9 mouse cellular contexts compared by ENCODE assay signal in the genomic region with DNA sequence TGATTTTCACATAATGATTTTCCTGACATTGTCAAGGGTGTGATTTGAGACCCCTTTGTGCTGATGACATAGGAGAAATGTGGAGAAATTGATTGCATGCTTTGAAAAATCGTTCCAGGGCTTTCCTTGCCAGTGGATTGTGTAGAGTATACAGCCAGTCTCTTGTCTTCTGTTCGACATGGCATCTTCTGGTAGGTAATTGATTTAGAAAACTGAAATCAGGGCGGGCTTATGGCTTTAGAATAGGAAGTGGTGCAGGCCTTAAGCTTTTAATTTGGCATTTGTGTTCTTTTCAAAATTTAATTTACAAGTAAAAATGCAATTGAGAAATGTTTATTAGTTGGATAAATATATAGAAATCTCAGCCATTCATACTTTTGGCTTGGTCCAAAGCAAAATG. TPM values are rescaled to one million over a fixed set of nuclear protein-coding genes. Genes with fewer than 3 reads are reported as not detected.
DNase-seq lines count a peak whose midpoint lies in the region; ATAC-seq lines count a peak whose summit lies in the region.
"Had no signal": no experiment of that assay in that cellular context is flagged by ENCODE, and none has a peak within 500 bp of the region (broad histone marks: within the 10 kb centered on the region; RNA-seq: fewer than 3 reads in every experiment).

No protein-coding gene starts in this region.

- peaks cover 37% of the 10 kb centered on the region for H3K36me3 ChIP-seq in heart, embryonic 15.5 days
- H3K36me3 ChIP-seq in embryonic facial prominence, embryonic 10.5 days (replicated peaks) = peaks cover 44% of the 10 kb centered on the region
- peaks cover 30% of the 10 kb centered on the region for H3K36me3 ChIP-seq in hindbrain, embryonic 16.5 days (ENCODE audit: control insufficient read depth, insufficient read depth, low read length)
- peaks cover 38% of the 10 kb centered on the region for H3K36me3 ChIP-seq in midbrain, embryonic 12.5 days

- H3K27ac ChIP-seq in heart, embryonic 15.5 days = no peak overlapping the region
- peak overlapping the region; percentile 99 for H3K27ac ChIP-seq in embryonic facial prominence, embryonic 10.5 days (replicated peaks)
- peak overlapping the region; percentile 99; the same call in 1 of the 2 replicates for H3K27ac ChIP-seq in hindbrain, embryonic 16.5 days (ENCODE audit: low read depth, low read length)
- peak overlapping the region; percentile 99 for H3K27ac ChIP-seq in midbrain, embryonic 12.5 days (replicated peaks)

- intact Hi-C loops in heart, postnatal 25 days (cut with DNase I) = loop anchor here (2.0 to 10.0 kb wide), 2 partner anchors 73 to 225 kb away; partner anchors contain the start of genes E130218I03Rik, Gm30191, Pafah2 and Zfp593

- H3K9ac ChIP-seq in heart, embryonic 15.5 days = peak overlapping the region; percentile 22; the same call in 1 of the 2 replicates
- peak overlapping the region; percentile 97 for H3K9ac ChIP-seq in hindbrain, embryonic 16.5 days (ENCODE audit: low read depth, low read length)
- H3K9ac ChIP-seq in midbrain, embryonic 12.5 days (replicated peaks) = peak overlapping the region; percentile 98

- DNase-seq in heart, postnatal 25 days (ENCODE audit: low spot score) = no peak
- DNase-seq in embryonic facial prominence, embryonic 10.5 days (ENCODE audit: low spot score) = no peak
- no peak for DNase-seq in ovary, postnatal 10 days (ENCODE audit: low spot score)
- no peak for DNase-seq in gastrocnemius, adult 18-20 months (ENCODE audit: low spot score)
- no peak for DNase-seq in ovary, adult 18-20 months (ENCODE audit: low spot score)
- DNase-seq: adrenal gland, postnatal 36 days had no signal

- ATAC-seq in heart, embryonic 15.5 days (replicated peaks; ENCODE audit: insufficient number of reproducible peaks, insufficient read depth, low FRiP score, low read depth) = no peak
- no peak for ATAC-seq in hindbrain, embryonic 16.5 days
- ATAC-seq in midbrain, embryonic 12.5 days (ENCODE audit: low FRiP score, low read depth) = no peak

- no peaks in the 10 kb centered on the region for H3K9me3 ChIP-seq in heart, embryonic 15.5 days (replicated peaks)
- no peaks in the 10 kb centered on the region for H3K9me3 ChIP-seq in embryonic facial prominence, embryonic 10.5 days
- no peaks in the 10 kb centered on the region for H3K9me3 ChIP-seq in hindbrain, embryonic 16.5 days (ENCODE audit: control insufficient read depth, low read length)
- H3K9me3 ChIP-seq in midbrain, embryonic 12.5 days = no peaks in the 10 kb centered on the region

- no peaks in the 10 kb centered on the region for H3K27me3 ChIP-seq in heart, embryonic 15.5 days
- H3K27me3 ChIP-seq in embryonic facial prominence, embryonic 10.5 days (replicated peaks; ENCODE audit: low read depth, poor library complexity, severe bottlenecking) = peaks cover 20% of the 10 kb centered on the region
- no peaks in the 10 kb centered on the region for H3K27me3 ChIP-seq in hindbrain, embryonic 16.5 days (replicated peaks; ENCODE audit: control insufficient read depth, insufficient read depth, low read length)
- no peaks in the 10 kb centered on the region for H3K27me3 ChIP-seq in midbrain, embryonic 12.5 days

- peak overlapping the region; percentile 97 for H3K4me2 ChIP-seq in heart, embryonic 15.5 days
- peak overlapping the region; percentile 74 for H3K4me2 ChIP-seq in hindbrain, embryonic 16.5 days (ENCODE audit: low read length)
- H3K4me2 ChIP-seq in midbrain, embryonic 12.5 days (replicated peaks) = peak overlapping the region; percentile 84

- peak overlapping the region; percentile 99 for H3K4me3 ChIP-seq in heart, embryonic 15.5 days
- peak overlapping the region; percentile 99 for H3K4me3 ChIP-seq in embryonic facial prominence, embryonic 10.5 days
- H3K4me3 ChIP-seq in hindbrain, embryonic 16.5 days (ENCODE audit: low read length) = peak overlapping the region; percentile 96
- H3K4me3 ChIP-seq in midbrain, embryonic 12.5 days = peak overlapping the region; percentile 97

- WGBS in heart, embryonic 15.5 days = 74% methylated on average over 3 of the region's 3 CpGs
- 80% methylated on average over 3 of the region's 3 CpGs for WGBS in embryonic facial prominence, embryonic 10.5 days
- WGBS in hindbrain, embryonic 16.5 days = 19% methylated on average over 3 of the region's 3 CpGs
- WGBS in midbrain, embryonic 12.5 days = 52% methylated on average over 3 of the region's 3 CpGs

- peaks cover 19% of the 10 kb centered on the region for H3K4me1 ChIP-seq in heart, embryonic 15.5 days (replicated peaks)
- H3K4me1 ChIP-seq in embryonic facial prominence, embryonic 10.5 days = peaks cover 39% of the 10 kb centered on the region
- peaks cover 52% of the 10 kb centered on the region for H3K4me1 ChIP-seq in hindbrain, embryonic 16.5 days (ENCODE audit: control insufficient read depth, insufficient read depth, low read depth, low read length)
- peaks cover 56% of the 10 kb centered on the region for H3K4me1 ChIP-seq in midbrain, embryonic 12.5 days

RNA-seq across cellular contexts. Expression of gene Stmn1, which starts 1.9 kb away (rescaled TPM):
- polyA plus RNA-seq in heart, embryonic 15.5 days (2015; fragmentation: Nextera tagmentation; extraction: Ambion mirVana) = 947 and 956 TPM in 2 replicates
- total RNA-seq in heart, postnatal 25 days (2021) = 10 to 100 TPM; 24.5 to 26.4 TPM
- polyA plus RNA-seq in embryonic facial prominence, embryonic 10.5 days (2016; fragmentation: Nextera tagmentation; extraction: Ambion mirVana) = 2,394 and 2,556 TPM in 2 replicates
- 5,655 and 5,657 TPM in 2 replicates for polyA plus RNA-seq in hindbrain, embryonic 16.5 days (2015; fragmentation: Nextera tagmentation; extraction: Ambion mirVana)
- polyA plus RNA-seq in midbrain, embryonic 12.5 days (2016; fragmentation: Nextera tagmentation; extraction: Ambion mirVana) = 4,918 and 5,057 TPM in 2 replicates
- 1 to 10 TPM; 2.5 to 3.5 TPM for total RNA-seq in gastrocnemius, adult 18-20 months (2021)

RNA-seq across cellular contexts. Expression of gene Paqr7, which starts 26.5 kb away (rescaled TPM):
- polyA plus RNA-seq in heart, embryonic 15.5 days (2015; fragmentation: Nextera tagmentation; extraction: Ambion mirVana) = 11.7 and 11.9 TPM in 2 replicates
- total RNA-seq in heart, postnatal 25 days (2021) = 10 to 100 TPM; 16.9 to 17.4 TPM
- 1.2 and 2.1 TPM in 2 replicates for polyA plus RNA-seq in embryonic facial prominence, embryonic 10.5 days (2016; fragmentation: Nextera tagmentation; extraction: Ambion mirVana)
- 40.5 and 46.7 TPM in 2 replicates for polyA plus RNA-seq in hindbrain, embryonic 16.5 days (2015; fragmentation: Nextera tagmentation; extraction: Ambion mirVana)
- 4.8 and 6.4 TPM in 2 replicates for polyA plus RNA-seq in midbrain, embryonic 12.5 days (2016; fragmentation: Nextera tagmentation; extraction: Ambion mirVana)
- 1 to 10 TPM; 2.9 to 4.4 TPM for total RNA-seq in gastrocnemius, adult 18-20 months (2021)

RNA-seq across cellular contexts. Expression of gene Aunip, which starts 40.8 kb away (rescaled TPM):
- polyA plus RNA-seq in heart, embryonic 15.5 days (2015; fragmentation: Nextera tagmentation; extraction: Ambion mirVana) = 7.3 and 7.9 TPM in 2 replicates
- under 1 TPM; 0.34 to 0.47 TPM for total RNA-seq in heart, postnatal 25 days (2021)
- 28.2 and 28.6 TPM in 2 replicates for polyA plus RNA-seq in embryonic facial prominence, embryonic 10.5 days (2016; fragmentation: Nextera tagmentation; extraction: Ambion mirVana)
- 2.4 and 2.9 TPM in 2 replicates for polyA plus RNA-seq in hindbrain, embryonic 16.5 days (2015; fragmentation: Nextera tagmentation; extraction: Ambion mirVana)
- polyA plus RNA-seq in midbrain, embryonic 12.5 days (2016; fragmentation: Nextera tagmentation; extraction: Ambion mirVana) = 11.2 and 11.5 TPM in 2 replicates
- total RNA-seq in gastrocnemius, adult 18-20 months (2021) = not detected

Comparison
In these comparisons a context has a peak if more than half of its experiments do, and no peak if none do; other contexts are left out.
1. H3K9ac ChIP-seq: peak in every context shown above with its lines; median percentile 98 in midbrain, embryonic 12.5 days; 97 in hindbrain, embryonic 16.5 days; 22 in heart, embryonic 15.5 days.